Mouse (Mus musculus) layer of hippocampus, adult 9-11 months (tissue): ENCODE measurements at regions not wholly inside any gene's neighbourhood (a gene's known extent, or its start where the extent isn't known, plus 50 kb on each side); places are given as distances from the start of the nearest gene placed in this dataset.

Experiments used
- DNase-seq: peaks from one replicate; pipeline ENCODE4 v3.0.0; 2022

DNA sequence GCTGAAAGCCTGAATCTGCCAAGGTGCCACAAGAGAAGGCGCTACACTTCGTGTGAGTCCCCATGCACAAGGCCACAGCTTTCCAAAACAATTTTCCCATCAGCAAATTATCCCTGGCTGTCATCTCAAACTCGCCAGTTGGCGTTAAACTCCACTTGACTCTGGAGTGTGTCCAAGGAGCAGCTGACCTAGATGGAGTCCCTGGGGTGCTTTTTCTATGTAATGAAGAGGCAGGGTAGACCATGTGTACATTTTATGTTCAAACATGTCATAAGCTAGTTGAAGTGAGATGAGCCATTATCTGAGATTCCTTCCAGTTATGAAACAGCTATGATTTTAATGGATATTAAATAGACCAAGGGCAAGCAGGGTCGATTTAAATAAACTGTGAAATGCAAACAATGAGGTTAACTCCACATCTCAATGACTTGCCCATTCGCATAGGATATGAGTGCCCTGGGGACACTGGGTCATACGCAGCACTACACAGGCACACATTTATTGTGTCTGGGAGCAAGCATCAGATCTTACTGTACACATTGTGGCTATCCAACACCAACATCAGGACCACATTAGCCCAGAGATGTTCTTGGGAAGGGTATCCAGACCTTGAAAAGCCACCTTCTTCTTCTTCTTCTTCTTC is 51.0 kb upstream of the Sfswap start:
- no peak for DNase-seq
